Mouse (Mus musculus): Measurements from ENCODE around the gene Tmprss12. TPM values are rescaled to one million over a fixed set of nuclear protein-coding genes. Genes with fewer than 3 reads are reported as not detected.
"Not testable (repeated sequence)": the region's sequence is repeated elsewhere in the genome, so short reads cannot be mapped to it uniquely, and the experiment has no call there.

Tmprss12 gene
- total RNA-seq, 1 experiment from 2014 or later = not detected

DNA sequence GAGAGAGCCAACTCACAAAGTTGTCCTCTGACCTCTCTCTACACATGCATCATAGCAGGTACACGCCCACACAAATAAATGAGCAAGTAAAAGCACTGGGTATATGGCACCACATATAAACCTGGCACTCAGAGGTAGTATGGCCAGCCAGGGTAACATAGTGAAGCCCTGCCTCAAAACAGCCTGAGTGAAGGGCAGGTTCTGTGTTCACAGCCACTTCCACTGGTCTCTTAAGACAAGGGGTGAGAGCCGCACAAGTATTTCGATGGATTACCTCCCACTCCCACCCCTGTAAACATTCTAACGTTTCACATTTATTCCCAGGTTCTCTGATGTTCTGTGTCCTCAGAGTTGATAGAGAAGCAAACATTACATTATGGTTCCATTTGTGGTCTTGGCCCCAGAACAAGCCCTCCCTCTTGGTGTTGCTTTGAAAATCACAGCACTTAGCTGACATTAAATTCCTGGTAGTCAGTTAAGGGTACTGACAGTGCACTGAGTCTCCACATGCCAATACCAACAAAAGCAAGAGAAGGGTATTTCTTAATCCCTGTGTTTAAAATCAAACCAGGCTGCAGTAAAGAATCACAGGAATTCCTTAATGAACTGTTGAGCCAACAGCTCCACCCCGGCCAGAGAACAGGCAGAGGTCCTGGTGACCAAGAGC, 60.8 kb downstream of the Tmprss12 start:
- ATAC-seq (replicated peaks in 1 of 2; ENCODE audit: insufficient read depth in 1 of 2, low FRiP score in 2 of 2, low TSS enrichment in 1 of 2, low read depth in 1 of 2, poor library complexity in 2 of 2, severe bottlenecking in 2 of 2) = not testable (repeated sequence)

Other genes with a start within 250 kb of the Tmprss12 start
- gene Dip2b, start 242.2 kb upstream of the Tmprss12 start, total RNA-seq (2017) = 14.4 and 19.8 TPM in 2 replicates
- 71.5 and 86.5 TPM in 2 replicates for gene Atf1, start 53.0 kb upstream of the Tmprss12 start, total RNA-seq (2017)
- 145 and 162 TPM in 2 replicates for gene Mettl7a1, start 23.3 kb downstream of the Tmprss12 start, total RNA-seq (2017)
- gene Mettl7a3, start 54.1 kb downstream of the Tmprss12 start, total RNA-seq (2017) = not detected in 2 replicates
- not detected in 2 replicates for gene Methig1, start 72.3 kb downstream of the Tmprss12 start, total RNA-seq (2017)
- not detected in 2 replicates for gene Mettl7a2, start 72.4 kb downstream of the Tmprss12 start, total RNA-seq (2017)
- gene Higd1c, start 83.7 kb downstream of the Tmprss12 start, total RNA-seq (2017) = not detected in 2 replicates
- gene Gm5475, start 141.3 kb downstream of the Tmprss12 start, total RNA-seq (2017) = not detected in 2 replicates
- gene Slc11a2, start 144.2 kb downstream of the Tmprss12 start, total RNA-seq (2017) = 11.6 and 16.0 TPM in 2 replicates
- gene Letmd1, start 188.2 kb downstream of the Tmprss12 start, total RNA-seq (2017) = 23.2 and 26.4 TPM in 2 replicates
- gene Csrnp2, start 214.7 kb downstream of the Tmprss12 start, total RNA-seq (2017) = 3.8 and 5.0 TPM in 2 replicates